Mouse (Mus musculus): ENCODE data around the gene Cenpo. TPM values are rescaled to one million over a fixed set of nuclear protein-coding genes. Genes with fewer than 3 reads are reported as not detected.
A peak's percentile ranks its signal among the peaks of the same experiment; 100 is the strongest.

Gene Cenpo
- total RNA-seq (2012; rRNA removed) (29.2 and 33.3 TPM in 2 replicates), polyA plus RNA-seq (2012; ENCODE audit: insufficient read depth in 1 of 2, insufficient read length in 2 of 2, low read depth in 1 of 2, low replicate concordance in 2 of 2, missing spikeins in 1 of 2) (10 to 100 TPM in 1 of 2 experiments, not detected in 1; 35.5 TPM)

DNA sequence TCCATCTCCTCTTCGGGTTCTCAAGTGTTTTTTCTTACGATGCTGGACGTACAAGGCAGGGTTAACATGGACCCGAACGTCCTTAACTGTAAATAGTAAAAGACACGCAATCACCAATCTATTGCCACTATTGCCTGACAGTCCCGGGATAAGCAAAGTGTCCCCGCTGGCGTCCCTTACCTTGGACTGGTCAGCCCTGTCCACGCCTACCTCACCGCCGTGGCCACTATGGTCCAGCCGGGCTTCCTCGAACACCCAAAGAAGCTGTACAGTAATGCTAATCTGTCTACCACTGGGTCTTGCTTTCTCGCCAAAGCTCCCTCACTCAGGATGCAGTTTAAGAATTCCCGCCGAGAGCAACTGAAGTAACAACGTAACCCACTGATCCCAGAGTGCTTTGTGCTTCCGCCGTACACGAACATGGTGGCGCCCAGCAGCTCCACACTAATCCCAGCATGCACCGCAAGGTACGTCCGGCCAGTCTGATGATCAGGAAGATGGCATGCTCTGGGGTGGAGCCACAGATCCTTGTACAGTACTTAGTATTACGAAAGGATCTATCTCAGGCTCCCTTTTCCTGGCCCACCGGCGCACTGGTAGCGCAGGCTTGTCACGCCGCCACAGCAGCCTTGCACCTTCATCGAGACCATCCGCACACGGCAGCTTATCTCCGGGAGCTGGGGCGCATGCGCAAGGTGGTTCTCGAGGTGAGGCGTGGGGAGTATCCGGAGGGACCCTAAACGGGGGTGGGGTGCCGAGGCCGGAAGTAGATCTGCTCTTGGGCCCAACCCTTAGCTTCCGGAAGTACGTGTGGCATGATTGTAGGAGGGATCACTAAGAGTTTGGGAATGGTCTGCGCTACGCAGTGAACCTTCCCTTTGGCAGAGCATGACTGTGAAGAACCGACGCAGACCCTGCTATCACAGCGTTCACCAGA is at the start of gene Cenpo, which contains the start of gene Ptrhd1:
Gene Cenpo (minus strand): TSS at position 723 of the 937 bp plus-strand sequence.
Gene Ptrhd1 (plus strand): TSS at position 456 of the 937 bp plus-strand sequence.
- H3K36me3 ChIP-seq (ENCODE audit: control insufficient read depth in 1 of 2, insufficient read depth in 2 of 2, low read length in 2 of 2), result peaks cover 5 to 16% of the 10 kb centered on the region in 2 experiments
- H3K4me1 ChIP-seq (ENCODE audit: control insufficient read depth in 1 of 2, insufficient read depth in 2 of 2, low read length in 2 of 2), result peaks cover 0 to 6% of the 10 kb centered on the region in 2 experiments; a peak in 3 of 4 replicates
- H3K9me3 ChIP-seq (replicated peaks; ENCODE audit: insufficient read depth, low read length), result no peaks in the 10 kb centered on the region
- H3K4me3 ChIP-seq (ENCODE audit: control insufficient read depth in 1 of 2, insufficient read depth in 1 of 2, low read depth in 2 of 2, low read length in 2 of 2), result peak within 1 kb of the TSS; percentile 69 to 94
- no peaks in the 10 kb centered on the region for H3K27me3 ChIP-seq (ENCODE audit: control insufficient read depth in 1 of 2, insufficient read depth in 2 of 2, low read length in 2 of 2)
- peaks cover 26% of the 10 kb centered on the region for H3K79me2 ChIP-seq (ENCODE audit: control insufficient read depth, insufficient read depth, low read length, poor library complexity)
- H3K27ac ChIP-seq (ENCODE audit: control insufficient read depth, low read depth, low read length), result peak within 1 kb of the TSS; percentile 95
- peak within 1 kb of the TSS; percentile 84 for H3K9ac ChIP-seq (ENCODE audit: control insufficient read depth, low read depth, low read length, poor library complexity, severe bottlenecking)
- peak; percentile 99 for DNase-seq (ENCODE audit: low read depth, low spot score)
- TF ChIP-seq ZKSCAN1 (IDR thresholded peaks at IDR 0.05; ENCODE audit: low read depth, low read length) (no peak), RAD21 (IDR thresholded peaks at IDR 0.05; ENCODE audit: low read depth, low read length) (no peak), GATA1 (IDR thresholded peaks at IDR 0.05; ENCODE audit: low read depth, low read length) (peak; percentile 58; the same call in 1 of the 2 replicates), POLR2A (IDR thresholded peaks at IDR 0.05; ENCODE audit: control insufficient read depth in 1 of 2, insufficient read depth in 1 of 2, low read depth in 1 of 2, low read length in 2 of 2, poor library complexity in 1 of 2) (peak; percentile 48 to 87; a peak in 3 of 4 replicates), MXI1 (IDR thresholded peaks at IDR 0.05; ENCODE audit: low read depth, low read length) (peak; percentile 78), TBP (IDR thresholded peaks at IDR 0.05; ENCODE audit: low read depth, low read length) (peak; percentile 84), ETS1 (IDR thresholded peaks at IDR 0.05; ENCODE audit: low read depth, low read length) (peak; percentile 36), CHD1 (IDR thresholded peaks at IDR 0.05; ENCODE audit: low read depth, low read length) (0 out of 2 replicates have a peak, but pooled peaks have one; percentile 5), EP300 (IDR thresholded peaks at IDR 0.05; ENCODE audit: low read depth in 1 of 2, low read length in 2 of 2) (peak in 1 of 2 experiments; percentile 51; a peak in 2 of 4 replicates), USF1 (IDR thresholded peaks at IDR 0.05; ENCODE audit: low read depth, low read length) (0 out of 2 replicates have a peak, but pooled peaks have one; percentile 31), ELF1 (IDR thresholded peaks at IDR 0.05; ENCODE audit: low read depth, low read length) (peak; percentile 99), MYC (IDR thresholded peaks at IDR 0.05; ENCODE audit: low read depth, low read length) (peak; percentile 92), TAL1 (IDR thresholded peaks at IDR 0.05; ENCODE audit: low read length) (no peak), JUND (IDR thresholded peaks at IDR 0.05; ENCODE audit: low read depth, low read length) (no peak), NRF1 (IDR thresholded peaks at IDR 0.05; ENCODE audit: insufficient read depth, low read depth, low read length, poor library complexity, severe bottlenecking) (peak; percentile 99), BHLHE40 (IDR thresholded peaks at IDR 0.05; ENCODE audit: borderline replicate concordance, low read depth, low read length) (no peak), ZC3H11A (IDR thresholded peaks at IDR 0.05; ENCODE audit: low read depth, low read length) (no peak), TCF12 (IDR thresholded peaks at IDR 0.05; ENCODE audit: low read depth, low read length) (no peak), POLR2AphosphoS2 (IDR thresholded peaks at IDR 0.05; ENCODE audit: low read length) (peak; percentile 42; the same call in 1 of the 2 replicates), MEF2A (IDR thresholded peaks at IDR 0.05; ENCODE audit: extremely low read depth, insufficient replicate concordance, low read depth, low read length, poor library complexity, severe bottlenecking) (no peak), NELFE (IDR thresholded peaks at IDR 0.05; ENCODE audit: low read depth, low read length) (peak; percentile 82), GABPA (IDR thresholded peaks at IDR 0.05; ENCODE audit: low read depth, low read length) (no peak), SMC3 (IDR thresholded peaks at IDR 0.05; ENCODE audit: low read depth, low read length) (no peak), CTCF (IDR thresholded peaks at IDR 0.05 in 2 of 3, conservative IDR thresholded peaks at IDR 0.05 in 1 of 3; ENCODE audit: control insufficient read depth in 1 of 3, insufficient read depth in 1 of 3, low read depth in 2 of 3, low read length in 3 of 3, poor library complexity in 1 of 3, severe bottlenecking in 1 of 3) (no peak), KAT2A (conservative IDR thresholded peaks at IDR 0.05; ENCODE audit: low read depth, low read length) (peak; percentile 86), E2F4 (IDR thresholded peaks at IDR 0.05; ENCODE audit: borderline replicate concordance, low read depth, low read length) (peak; percentile 98), MYB (IDR thresholded peaks at IDR 0.05; ENCODE audit: low read depth, low read length) (peak; percentile 95), POLR2AphosphoS5 (IDR thresholded peaks at IDR 0.05; ENCODE audit: borderline replicate concordance, low read depth, low read length) (peak; percentile 30; the same call in 1 of the 2 replicates), CHD2 (IDR thresholded peaks at IDR 0.05; ENCODE audit: low read length) (no peak), MAFK (IDR thresholded peaks at IDR 0.05; ENCODE audit: borderline replicate concordance, low read depth, low read length) (no peak), ZNF384 (IDR thresholded peaks at IDR 0.05; ENCODE audit: low read depth, low read length) (no peak), USF2 (IDR thresholded peaks at IDR 0.05; ENCODE audit: borderline replicate concordance in 1 of 2, insufficient read depth in 1 of 2, low read depth in 1 of 2, low read length in 2 of 2) (no peak), MAX (IDR thresholded peaks at IDR 0.05; ENCODE audit: low read length) (peak; percentile 47), SIN3A (IDR thresholded peaks at IDR 0.05; ENCODE audit: low read length) (peak; percentile 99)

Measured in MEL (cell line).